Mouse (Mus musculus) heart, postnatal 4 days (tissue): ENCODE measurements at regions not wholly inside any gene's neighbourhood (a gene's known extent, or its start where the extent isn't known, plus 50 kb on each side); places are given as distances from the start of the nearest gene placed in this dataset.
"Not testable (repeated sequence)": the region's sequence is repeated elsewhere in the genome, so short reads cannot be mapped to it uniquely, and the experiment has no call there.

Experiments used
- DNase-seq: peaks from one replicate; pipeline ENCODE4 v3.0.0; 2021

- DNase-seq = no peak
Measured at GRCm38 (mm10) chr16:20854696-20855213, 120.4 kb upstream of the Thpo start.

GRCm38 (mm10) chr16:20838151-20838550 lies 103.8 kb upstream of the Thpo start:
- no peak for DNase-seq

GRCm38 (mm10) chr16:20836866-20837265 lies 102.6 kb upstream of the Thpo start:
- no peak for DNase-seq

DNA sequence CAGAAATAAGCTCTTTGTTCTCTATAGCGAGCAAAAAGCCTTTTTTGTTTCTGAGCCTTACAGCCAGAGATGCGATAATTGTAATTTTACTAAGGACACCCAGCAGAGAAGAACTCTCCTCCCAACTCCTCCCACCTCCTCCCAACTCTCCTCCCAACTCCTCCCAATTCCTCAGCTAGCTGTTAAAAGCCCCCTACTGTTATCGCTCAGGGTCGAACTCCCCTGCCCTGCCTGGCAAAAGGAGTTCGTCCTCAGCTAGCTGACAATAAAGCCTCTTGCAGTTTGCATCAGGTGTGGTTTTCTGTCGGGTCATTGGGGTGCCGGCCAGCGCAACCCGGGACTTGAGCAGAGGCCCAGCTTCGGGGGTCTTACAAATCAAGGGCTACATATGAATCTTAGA lies 99.5 kb upstream of the Thpo start:
- not testable (repeated sequence) for DNase-seq

DNA sequence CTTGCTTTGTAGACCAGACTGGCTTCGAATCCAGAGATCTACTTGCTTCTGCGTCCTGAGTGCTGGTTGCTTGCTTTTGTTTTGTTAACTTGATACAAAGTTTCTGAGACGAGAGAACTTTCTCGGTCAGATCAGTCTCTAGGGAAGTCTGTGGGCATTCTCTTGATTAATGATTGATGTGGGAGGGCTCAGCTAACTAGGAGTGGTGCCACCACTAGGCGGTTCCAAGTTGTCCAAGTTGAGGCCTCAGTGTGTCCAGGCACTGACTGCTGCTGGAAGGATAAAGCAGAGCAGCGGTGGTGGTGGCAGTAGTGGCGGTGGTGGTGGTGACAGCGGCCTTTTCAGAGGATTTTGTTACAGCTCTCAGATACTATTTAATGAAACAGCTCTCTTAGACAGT lies 99.0 kb upstream of the Thpo start:
- no peak for DNase-seq

GRCm38 (mm10) chr16:20829732-20830435 lies 95.6 kb upstream of the Thpo start:
- DNase-seq = no peak

DNA sequence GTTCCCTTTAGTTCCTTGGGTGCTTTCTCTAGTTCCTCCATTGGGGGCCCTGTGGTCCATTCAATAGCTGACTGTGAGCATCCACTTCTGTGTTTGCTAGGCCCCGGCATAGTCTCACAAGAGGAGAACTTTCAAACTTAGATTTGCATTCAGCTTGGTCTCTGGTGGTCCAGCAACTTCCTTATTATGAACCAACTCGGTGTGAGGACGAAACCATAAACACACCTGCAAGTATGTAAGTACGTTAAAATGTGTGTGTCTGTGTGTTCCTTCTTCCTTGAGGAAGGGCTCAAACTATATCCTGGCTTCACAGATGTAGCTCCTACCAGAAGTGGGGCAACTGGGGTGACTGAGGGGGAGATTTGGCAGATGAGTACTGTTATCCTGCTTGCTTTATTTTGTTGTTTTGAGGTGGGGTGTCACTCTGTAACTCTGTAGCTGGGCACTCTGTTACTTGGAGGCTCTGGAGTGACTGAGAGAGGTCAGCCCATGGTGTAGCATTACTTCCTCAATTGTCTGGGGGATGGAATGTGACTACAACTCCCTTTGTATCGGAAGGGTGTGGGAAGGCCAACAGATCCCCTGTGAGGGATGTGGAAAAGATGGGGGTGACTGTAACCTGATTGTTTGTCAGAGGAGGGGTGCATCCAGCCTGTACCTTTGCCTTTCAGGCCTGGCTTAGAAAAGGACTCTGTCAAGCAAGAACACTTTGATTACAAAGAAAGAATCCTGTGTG lies 94.9 kb upstream of the Thpo start:
- DNase-seq = no peak

DNA sequence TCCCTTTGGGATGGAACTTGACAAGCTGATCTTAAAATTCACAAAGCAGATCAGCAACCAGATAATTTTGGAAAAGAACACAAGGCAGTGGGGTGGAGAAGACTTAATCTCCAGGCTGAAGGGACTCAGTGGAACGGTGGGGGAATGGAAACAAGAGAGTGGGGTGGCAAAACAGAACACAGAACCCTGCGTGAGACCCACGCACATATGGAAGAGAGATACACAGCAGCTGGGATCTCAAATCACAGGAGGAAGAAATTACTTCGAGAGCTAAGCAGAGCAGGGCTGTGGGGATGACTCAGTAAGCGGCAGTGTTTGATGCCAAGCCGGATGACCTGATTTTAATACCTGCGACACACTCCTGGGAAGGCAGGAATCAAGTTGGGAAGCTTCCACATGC lies 89.9 kb upstream of the Thpo start:
- DNase-seq = no peak

DNA sequence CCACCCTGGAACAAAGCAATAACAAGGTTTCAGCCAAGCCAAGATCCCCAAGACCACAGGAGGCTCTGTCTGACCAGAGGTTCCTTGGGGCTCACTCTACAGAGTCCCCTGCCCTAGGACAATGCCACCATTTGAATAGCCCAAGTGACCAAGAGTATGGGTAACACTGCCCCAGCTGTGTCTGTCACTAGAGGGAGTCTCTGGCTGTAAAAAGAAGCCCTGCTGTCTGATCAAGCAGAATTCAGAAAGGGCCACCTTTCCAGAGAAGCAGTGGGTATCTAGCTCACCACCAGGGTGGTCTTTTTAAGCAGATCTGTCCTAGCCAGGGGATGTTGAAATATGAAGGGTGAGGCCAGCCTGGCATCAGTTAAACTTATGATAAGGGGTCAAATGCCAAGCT lies 86.6 kb upstream of the Thpo start:
- no peak for DNase-seq

DNA sequence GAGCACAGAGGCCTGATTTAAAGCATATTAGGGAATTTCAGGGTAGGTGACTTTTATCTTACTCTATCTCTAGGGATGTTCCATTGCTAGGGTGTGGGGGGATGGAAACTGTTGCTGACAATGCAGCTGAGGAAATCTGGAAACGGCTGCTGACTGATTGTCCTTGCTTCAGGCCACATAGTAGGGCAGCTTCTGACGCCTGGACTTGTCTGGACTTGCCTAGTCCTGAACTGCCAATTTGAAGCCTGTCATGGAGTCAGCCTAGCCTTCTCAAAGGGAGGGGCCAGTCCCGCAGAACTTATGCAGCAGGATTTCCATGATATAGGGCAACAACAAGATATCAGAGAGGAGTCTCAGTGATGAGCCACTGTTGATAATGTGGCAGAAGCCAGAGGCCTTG lies 85.3 kb upstream of the Thpo start:
- DNase-seq = no peak

- DNase-seq = no peak
Measured at GRCm38 (mm10) chr16:20818711-20819189, 84.4 kb upstream of the Thpo start.

- DNase-seq = no peak
Measured at GRCm38 (mm10) chr16:20814976-20815375, 80.7 kb upstream of the Thpo start.

DNA sequence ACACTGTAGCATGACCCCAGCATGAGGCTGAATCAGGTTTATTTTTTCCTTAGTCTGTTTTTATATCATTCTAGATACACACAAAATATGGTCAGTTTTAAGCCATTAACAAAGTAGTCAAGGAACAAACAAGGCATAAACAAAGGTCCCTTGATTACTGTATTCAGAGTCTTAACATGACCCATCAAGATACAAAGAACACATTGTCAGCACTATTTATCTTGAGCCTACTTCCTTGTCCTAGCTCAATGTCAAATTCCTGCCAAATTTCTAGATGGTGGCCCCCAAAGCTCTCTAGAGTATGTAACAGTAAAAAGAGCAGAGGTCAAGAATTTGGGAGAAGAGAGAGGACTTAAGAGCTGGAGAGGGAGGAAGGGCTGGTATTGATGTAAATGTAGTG lies 79.9 kb upstream of the Thpo start:
- no peak for DNase-seq

GRCm38 (mm10) chr16:20812025-20812424 lies 77.7 kb upstream of the Thpo start:
- DNase-seq = not testable (repeated sequence)

DNA sequence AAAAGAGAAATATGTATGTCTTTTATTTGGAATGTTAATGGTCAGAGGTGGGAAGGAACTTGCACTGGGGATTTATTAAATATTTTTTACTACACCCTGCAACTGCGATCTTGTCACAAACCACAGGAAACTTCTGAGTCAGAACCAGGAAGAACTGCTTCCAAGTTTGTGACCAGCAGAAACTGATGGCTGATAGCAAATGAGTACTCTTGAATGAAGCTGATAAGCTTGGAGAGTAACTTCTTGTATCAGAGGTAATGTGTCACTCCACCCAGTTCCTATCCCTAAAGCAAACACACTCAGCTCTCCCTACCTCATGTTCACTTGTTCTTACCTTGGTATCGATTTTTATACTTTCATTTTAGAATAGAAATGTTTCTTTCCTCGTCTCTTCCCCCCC lies 76.0 kb upstream of the Thpo start:
- DNase-seq = no peak

- DNase-seq = no peak
Measured at GRCm38 (mm10) chr16:20808263-20808662, 74.0 kb upstream of the Thpo start.

DNA sequence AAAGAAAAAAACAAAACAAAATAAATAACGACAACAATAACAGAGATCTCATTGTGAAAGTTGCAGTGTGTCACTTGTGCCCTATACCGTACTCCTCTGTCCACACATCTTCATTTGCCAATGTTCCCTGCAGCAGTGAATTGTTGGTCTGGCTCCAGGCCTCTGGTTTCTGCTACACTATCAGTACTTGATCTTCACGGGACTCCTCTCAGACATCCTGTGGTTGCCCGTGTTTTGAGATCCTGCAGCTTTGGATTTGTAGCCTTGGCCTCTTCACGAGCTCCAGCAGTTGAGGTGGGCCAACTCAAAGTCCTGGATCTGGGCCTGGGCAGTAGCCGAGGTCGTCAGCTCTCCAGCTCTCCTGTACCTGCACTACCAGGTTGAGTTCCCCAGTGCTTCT lies 72.4 kb upstream of the Thpo start:
- DNase-seq = no peak

GRCm38 (mm10) chr16:20805793-20806192 lies 71.5 kb upstream of the Thpo start:
- DNase-seq = no peak

DNA sequence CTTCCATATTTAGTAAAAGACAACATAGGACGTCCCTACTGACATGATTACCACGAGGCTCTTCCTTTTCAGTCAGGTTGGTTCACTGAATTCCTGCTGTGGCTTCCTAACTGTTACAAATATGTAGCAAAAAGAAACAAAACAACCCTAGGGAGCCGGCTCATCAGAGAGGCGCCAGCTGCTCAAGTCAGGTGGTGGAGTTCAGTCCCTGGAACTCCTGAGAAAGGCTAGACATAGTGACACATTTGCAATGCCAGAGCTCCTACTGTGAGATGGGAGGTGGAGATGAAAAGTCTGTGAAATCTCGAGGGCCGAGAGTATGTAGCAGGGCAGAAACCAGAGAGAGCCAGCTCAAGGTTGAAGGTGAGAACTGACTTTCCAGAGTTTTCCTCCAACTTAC lies 70.8 kb upstream of the Thpo start:
- no peak for DNase-seq

- DNase-seq = peak; percentile 82
Measured at GRCm38 (mm10) chr16:20804601-20805017, 70.3 kb upstream of the Thpo start.

DNA sequence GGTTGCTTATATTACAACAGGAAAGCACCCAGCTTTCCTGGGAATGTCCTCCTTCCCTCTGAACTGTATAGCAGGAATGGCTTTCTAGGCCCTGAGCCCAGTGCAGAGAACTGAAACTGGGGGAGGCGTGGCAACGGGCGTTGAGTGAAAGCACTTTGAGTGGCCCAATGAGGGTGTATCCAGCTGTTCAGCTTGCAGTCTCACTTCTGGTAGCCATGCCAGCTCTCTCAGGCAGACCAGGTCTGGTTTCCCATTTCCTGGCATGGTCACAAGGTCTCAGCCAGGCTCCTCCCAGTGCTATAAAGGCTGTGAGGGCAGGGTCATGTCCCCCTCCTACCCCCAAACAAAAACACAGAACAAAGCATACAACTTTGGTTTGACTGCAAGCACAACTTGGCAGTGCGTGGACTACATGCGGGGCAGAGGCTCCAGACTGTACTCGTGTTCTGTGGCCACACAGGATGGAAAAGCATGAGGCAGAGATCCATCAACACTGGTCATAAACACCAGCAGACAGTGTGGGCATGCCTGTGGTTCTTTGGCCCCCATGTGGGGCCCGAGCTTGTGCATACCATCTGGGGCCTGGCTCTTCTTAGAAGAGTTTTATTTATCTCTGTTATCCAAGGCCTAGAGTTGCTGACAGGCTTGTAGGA lies 69.1 kb upstream of the Thpo start:
- peak; percentile 35 for DNase-seq

DNA sequence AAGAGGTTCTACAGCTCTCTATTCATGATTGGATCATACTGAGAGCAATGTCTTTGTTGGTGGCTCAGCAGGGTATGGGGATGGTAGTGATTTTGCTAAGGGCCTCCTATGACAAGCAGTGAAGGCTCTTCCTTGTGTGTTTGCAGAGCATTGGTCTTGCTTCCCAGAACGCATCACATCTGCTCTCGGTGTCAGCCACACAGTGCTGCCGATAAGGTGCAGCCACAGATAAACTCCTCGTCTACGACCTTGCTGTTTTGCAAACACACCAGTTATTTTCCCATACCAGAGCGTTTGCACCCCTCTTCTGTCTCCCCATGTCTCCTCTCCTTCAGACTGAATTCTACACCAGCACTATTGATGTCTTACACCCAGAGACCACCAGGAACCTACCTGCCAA lies 68.4 kb upstream of the Thpo start:
- no peak for DNase-seq

GRCm38 (mm10) chr16:20800038-20800437 lies 65.7 kb upstream of the Thpo start:
- no peak for DNase-seq
